Mouse (Mus musculus): Measurements from ENCODE around the gene Zgpat. TPM values are rescaled to one million over a fixed set of nuclear protein-coding genes. Genes with fewer than 3 reads are reported as not detected.

Zgpat gene
- polyA plus RNA-seq, 1 experiment from 2014 or later: 30.1 TPM

DNA sequence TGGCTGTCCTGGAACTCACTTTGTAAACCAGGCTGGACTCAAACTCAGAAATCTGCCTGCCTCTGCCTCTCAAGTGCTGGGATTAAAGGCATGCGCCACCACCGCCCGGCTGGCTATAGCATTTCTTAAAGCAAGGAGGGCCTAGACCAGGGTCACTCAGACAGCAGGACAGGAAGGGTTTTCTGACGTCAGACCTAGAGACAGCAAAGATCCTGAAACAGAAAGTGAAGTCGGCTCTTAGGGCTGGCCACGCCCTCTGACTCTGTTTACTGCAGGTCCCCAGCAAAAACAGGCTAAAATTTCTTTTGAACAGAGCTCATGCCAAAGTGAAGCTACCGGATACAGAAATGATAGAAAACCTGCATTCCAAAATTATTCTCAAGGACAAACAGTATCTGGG lies 44.9 kb downstream of the Zgpat start:
- Histone ChIP-seq H3K27ac (replicated peaks; ENCODE audit: low read depth, low read length) (no peak overlapping the region), H3K9ac (ENCODE audit: low read depth, low read length) (no peak overlapping the region), H3K27me3 (replicated peaks; ENCODE audit: control insufficient read depth, insufficient read depth, low read length) (no peaks in the 10 kb centered on the region), H3K9me3 (ENCODE audit: control insufficient read depth, low read length) (no peaks in the 10 kb centered on the region), H3K36me3 (ENCODE audit: control insufficient read depth, insufficient read depth, low read length) (no peaks in the 10 kb centered on the region), H3K4me2 (ENCODE audit: low read depth, low read length) (no peak overlapping the region), H3K4me1 (ENCODE audit: control insufficient read depth, insufficient read depth, low read length) (no peaks in the 10 kb centered on the region), H3K4me3 (ENCODE audit: low read depth, low read length) (no peak overlapping the region)
- DNase-seq (ENCODE audit: low spot score) (no peak), ATAC-seq (ENCODE audit: low read depth) (no peak)
- WGBS: 79% methylated on average over 7 of the region's 7 CpGs

DNA sequence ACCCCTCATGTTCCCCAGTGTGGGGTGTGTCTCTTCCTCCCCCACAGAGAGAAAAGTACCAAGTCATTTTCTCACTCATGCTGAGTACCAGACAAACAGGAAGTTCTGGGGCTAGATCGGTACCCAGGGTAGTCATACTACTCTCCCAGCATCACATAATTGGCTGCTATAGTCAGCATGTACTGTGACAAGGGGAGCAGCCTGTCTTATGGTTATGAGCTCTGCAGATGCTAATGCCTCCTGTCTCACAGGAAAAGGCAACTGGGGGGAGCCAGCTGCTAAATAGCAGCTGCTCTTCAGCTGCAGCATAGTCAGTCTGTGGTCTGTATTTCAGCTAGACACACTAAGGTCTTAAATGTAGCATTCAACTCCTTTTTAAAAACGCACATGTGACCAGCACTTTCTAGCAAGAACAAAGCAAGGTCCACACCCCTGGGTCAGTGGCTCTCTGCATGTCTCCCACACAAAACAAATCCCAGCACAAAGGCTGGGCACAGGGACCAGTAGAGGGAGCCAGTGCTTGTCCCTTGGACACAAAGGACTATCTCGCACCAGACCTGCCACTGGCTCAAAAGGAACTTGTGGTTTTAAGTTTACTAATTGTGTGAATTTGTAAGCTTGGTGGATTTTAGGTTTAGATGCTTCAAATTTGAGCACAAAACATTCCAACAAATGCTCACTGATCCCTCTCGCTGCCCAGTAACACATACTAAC lies 46.2 kb downstream of the Zgpat start:
- no peaks in the 10 kb centered on the region for H3K27me3 ChIP-seq (replicated peaks; ENCODE audit: control insufficient read depth, insufficient read depth, low read length)
- no peaks in the 10 kb centered on the region for H3K4me1 ChIP-seq (ENCODE audit: control insufficient read depth, insufficient read depth, low read length)
- 34% methylated on average over 4 of the region's 4 CpGs for WGBS
- H3K36me3 ChIP-seq (ENCODE audit: control insufficient read depth, insufficient read depth, low read length): no peaks in the 10 kb centered on the region
- no peak overlapping the region for H3K4me3 ChIP-seq (ENCODE audit: low read depth, low read length)
- H3K9ac ChIP-seq (ENCODE audit: low read depth, low read length): no peak overlapping the region
- H3K4me2 ChIP-seq (ENCODE audit: low read depth, low read length): no peak overlapping the region
- DNase-seq (ENCODE audit: low spot score) (peak; percentile 79), ATAC-seq (ENCODE audit: low read depth) (peak; percentile 75; the same call in 1 of the 2 replicates)
- no peaks in the 10 kb centered on the region for H3K9me3 ChIP-seq (ENCODE audit: control insufficient read depth, low read length)
- no peak overlapping the region for H3K27ac ChIP-seq (replicated peaks; ENCODE audit: low read depth, low read length)

DNA sequence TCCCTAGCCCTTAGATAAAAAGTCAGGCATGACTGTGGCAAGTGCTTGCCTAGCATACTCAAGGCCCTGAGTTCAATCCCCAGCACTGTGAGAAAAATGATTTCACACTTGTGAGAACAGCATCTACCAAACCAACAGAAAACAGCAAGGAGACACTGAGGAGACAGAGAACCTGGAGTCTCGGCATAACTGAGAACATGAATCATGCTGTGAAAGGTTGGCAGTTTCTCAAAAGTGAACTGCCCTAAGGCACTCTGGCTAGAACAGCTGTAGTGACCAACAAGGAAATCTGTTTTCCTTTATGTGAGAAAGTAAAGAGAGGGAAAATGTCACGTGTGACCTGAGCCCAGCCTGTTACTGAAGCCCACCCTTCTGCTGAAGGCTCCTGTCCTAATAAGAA lies 48.4 kb downstream of the Zgpat start:
- 25% methylated on average over 2 of the region's 2 CpGs for WGBS
- H3K27me3 ChIP-seq (replicated peaks; ENCODE audit: control insufficient read depth, insufficient read depth, low read length): no peaks in the 10 kb centered on the region
- no peak overlapping the region for H3K4me2 ChIP-seq (ENCODE audit: low read depth, low read length)
- ATAC-seq (ENCODE audit: low read depth) (no peak), DNase-seq (ENCODE audit: low spot score) (no peak)
- no peak overlapping the region for H3K27ac ChIP-seq (replicated peaks; ENCODE audit: low read depth, low read length)
- H3K4me1 ChIP-seq (ENCODE audit: control insufficient read depth, insufficient read depth, low read length): no peaks in the 10 kb centered on the region
- no peaks in the 10 kb centered on the region for H3K36me3 ChIP-seq (ENCODE audit: control insufficient read depth, insufficient read depth, low read length)
- H3K9me3 ChIP-seq (ENCODE audit: control insufficient read depth, low read length): no peaks in the 10 kb centered on the region
- no peak overlapping the region for H3K4me3 ChIP-seq (ENCODE audit: low read depth, low read length)
- H3K9ac ChIP-seq (ENCODE audit: low read depth, low read length): no peak overlapping the region

DNA sequence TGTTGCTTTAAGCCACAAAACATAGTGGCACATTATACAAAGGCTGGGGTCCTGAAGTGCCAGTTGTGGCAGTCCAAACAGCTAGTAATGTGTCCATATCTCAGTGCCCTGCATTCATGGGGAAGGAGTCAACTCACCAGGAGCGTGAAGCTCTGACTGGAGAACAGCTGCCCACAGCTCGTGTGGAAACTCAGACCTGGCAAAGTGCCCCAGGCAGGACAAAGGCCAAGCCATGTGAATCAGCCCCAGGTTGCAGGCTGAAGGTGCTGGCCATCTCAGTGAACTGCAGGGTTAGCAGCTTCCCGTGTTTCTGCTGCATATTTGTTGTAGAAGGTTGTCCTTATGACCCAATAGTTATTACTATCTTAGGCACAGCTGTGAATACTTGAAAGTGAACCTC lies 51.2 kb downstream of the Zgpat start:
- Histone ChIP-seq H3K27me3 (replicated peaks; ENCODE audit: control insufficient read depth, insufficient read depth, low read length) (no peaks in the 10 kb centered on the region), H3K36me3 (ENCODE audit: control insufficient read depth, insufficient read depth, low read length) (no peaks in the 10 kb centered on the region), H3K4me3 (ENCODE audit: low read depth, low read length) (no peak overlapping the region), H3K27ac (replicated peaks; ENCODE audit: low read depth, low read length) (no peak overlapping the region), H3K4me2 (ENCODE audit: low read depth, low read length) (no peak overlapping the region), H3K9ac (ENCODE audit: low read depth, low read length) (no peak overlapping the region), H3K9me3 (ENCODE audit: control insufficient read depth, low read length) (no peaks in the 10 kb centered on the region), H3K4me1 (ENCODE audit: control insufficient read depth, insufficient read depth, low read length) (no peaks in the 10 kb centered on the region)
- DNase-seq (ENCODE audit: low spot score) (no peak), ATAC-seq (ENCODE audit: low read depth) (no peak)
- 47% methylated on average over 3 of the region's 3 CpGs for WGBS

DNA sequence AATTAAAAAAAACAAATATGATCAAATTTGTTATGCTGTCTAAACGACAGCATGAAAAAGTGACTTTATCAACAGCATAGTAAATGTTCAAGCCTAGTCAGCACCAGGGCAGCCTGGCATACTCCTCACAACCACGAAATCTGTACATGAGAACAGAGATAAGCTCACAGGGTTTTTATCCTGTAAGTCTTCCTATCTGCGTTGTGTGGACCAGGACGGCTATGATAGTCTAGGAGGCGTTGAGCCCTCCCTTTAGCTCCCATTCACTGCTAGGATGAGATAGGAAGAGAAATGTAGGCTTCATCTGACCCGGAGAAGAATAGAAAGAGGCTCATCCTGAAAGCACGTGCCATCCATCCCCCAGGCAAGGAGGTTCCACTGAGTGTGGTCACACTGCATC lies 54.6 kb downstream of the Zgpat start:
- H3K4me3 ChIP-seq (ENCODE audit: low read depth, low read length): no peak overlapping the region
- H3K27me3 ChIP-seq (replicated peaks; ENCODE audit: control insufficient read depth, insufficient read depth, low read length): no peaks in the 10 kb centered on the region
- H3K4me2 ChIP-seq (ENCODE audit: low read depth, low read length): no peak overlapping the region
- ATAC-seq (ENCODE audit: low read depth) (no peak), DNase-seq (ENCODE audit: low spot score) (no peak)
- H3K4me1 ChIP-seq (ENCODE audit: control insufficient read depth, insufficient read depth, low read length): no peaks in the 10 kb centered on the region
- no peaks in the 10 kb centered on the region for H3K9me3 ChIP-seq (ENCODE audit: control insufficient read depth, low read length)
- H3K36me3 ChIP-seq (ENCODE audit: control insufficient read depth, insufficient read depth, low read length): no peaks in the 10 kb centered on the region
- no peak overlapping the region for H3K27ac ChIP-seq (replicated peaks; ENCODE audit: low read depth, low read length)
- 75% methylated on average over 7 of the region's 7 CpGs for WGBS
- H3K9ac ChIP-seq (ENCODE audit: low read depth, low read length): no peak overlapping the region

DNA sequence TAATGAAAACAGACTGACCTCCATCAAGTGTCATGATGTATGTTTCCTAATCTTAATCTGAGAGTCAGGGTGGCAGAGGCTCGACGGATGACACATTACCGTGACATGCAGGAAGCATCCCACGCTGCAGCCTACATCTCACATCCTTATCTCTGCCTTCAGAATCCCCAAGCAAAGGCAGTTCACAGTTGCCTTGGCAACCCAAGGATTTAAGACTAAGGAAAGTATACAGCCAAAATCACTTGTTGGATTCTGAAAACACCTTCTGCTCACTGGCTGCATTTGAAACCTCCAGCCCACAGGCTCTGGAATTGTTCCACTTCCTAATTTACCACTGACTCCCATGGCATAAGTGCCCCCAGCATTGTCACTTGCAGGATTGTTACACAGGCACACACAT lies 55.7 kb downstream of the Zgpat start:
- H3K27me3 ChIP-seq (replicated peaks; ENCODE audit: control insufficient read depth, insufficient read depth, low read length): no peaks in the 10 kb centered on the region
- no peaks in the 10 kb centered on the region for H3K4me1 ChIP-seq (ENCODE audit: control insufficient read depth, insufficient read depth, low read length)
- no peak overlapping the region for H3K27ac ChIP-seq (replicated peaks; ENCODE audit: low read depth, low read length)
- no peaks in the 10 kb centered on the region for H3K36me3 ChIP-seq (ENCODE audit: control insufficient read depth, insufficient read depth, low read length)
- H3K4me3 ChIP-seq (ENCODE audit: low read depth, low read length): no peak overlapping the region
- no peaks in the 10 kb centered on the region for H3K9me3 ChIP-seq (ENCODE audit: control insufficient read depth, low read length)
- ATAC-seq (ENCODE audit: low read depth): no peak
- DNase-seq (ENCODE audit: low spot score): no peak
- whole genome bisulfite sequencing: 81% methylated on average over 4 of the region's 4 CpGs
- H3K4me2 ChIP-seq (ENCODE audit: low read depth, low read length): no peak overlapping the region
- no peak overlapping the region for H3K9ac ChIP-seq (ENCODE audit: low read depth, low read length)

DNA sequence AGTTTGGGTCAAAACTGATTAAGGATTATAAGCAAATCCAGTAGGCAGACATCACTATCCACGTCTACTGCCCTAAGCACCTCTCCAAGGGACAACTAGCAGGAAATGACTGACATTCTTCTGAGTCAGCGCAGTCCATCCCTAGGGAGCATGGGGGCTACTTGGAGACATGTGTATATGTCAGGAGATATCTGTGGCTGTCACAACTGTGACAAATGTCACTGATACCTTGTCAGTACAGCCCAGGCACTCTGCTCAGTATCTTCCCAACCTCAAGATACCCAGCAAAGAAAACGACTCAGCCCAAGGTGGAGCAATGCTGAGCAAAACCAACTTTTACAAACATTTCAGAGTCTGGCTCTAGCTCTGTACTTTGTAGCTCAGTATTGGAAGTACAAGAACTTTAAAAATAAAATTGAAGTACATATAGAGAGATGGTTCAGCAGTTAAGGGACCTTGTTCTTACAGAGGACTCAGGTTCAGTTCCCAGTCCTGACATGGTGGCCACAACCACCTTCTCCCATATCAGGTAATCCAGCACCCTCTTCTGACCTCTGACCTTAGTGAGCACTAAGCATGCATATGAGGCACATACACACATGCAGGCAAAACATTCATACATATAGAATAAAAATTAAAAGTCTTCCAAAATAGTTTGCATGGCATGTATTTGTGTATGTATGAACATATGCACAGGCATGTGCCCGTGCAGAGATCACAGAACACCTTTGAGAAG lies 56.3 kb downstream of the Zgpat start:
- WGBS: 66% methylated on average over 4 of the region's 4 CpGs

DNA sequence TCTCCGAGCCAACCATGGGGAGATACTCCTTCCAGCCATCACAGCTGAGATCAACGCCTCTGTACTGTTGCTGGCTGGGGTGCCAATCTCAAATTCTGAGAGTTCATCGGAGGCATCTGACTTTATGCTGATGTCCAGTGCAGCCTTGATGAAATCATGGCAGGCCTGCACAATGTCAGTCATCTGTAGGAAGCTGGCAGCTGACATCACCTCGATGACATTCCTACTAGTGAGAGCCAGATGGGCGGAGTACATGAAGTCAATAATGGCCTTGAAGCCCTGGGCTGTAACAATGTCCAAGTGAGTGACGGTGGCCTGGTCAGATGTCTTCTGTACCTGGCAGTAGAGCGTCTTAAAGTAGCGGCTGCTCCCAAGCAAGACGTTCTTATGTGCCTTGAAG lies 59.1 kb downstream of the Zgpat start:
- whole genome bisulfite sequencing: 93% methylated on average over 9 of the region's 9 CpGs
- ATAC-seq (ENCODE audit: low read depth) (no peak), DNase-seq (ENCODE audit: low spot score) (no peak)
- no peaks in the 10 kb centered on the region for H3K9me3 ChIP-seq (ENCODE audit: control insufficient read depth, low read length)
- H3K27me3 ChIP-seq (replicated peaks; ENCODE audit: control insufficient read depth, insufficient read depth, low read length): no peaks in the 10 kb centered on the region
- H3K27ac ChIP-seq (replicated peaks; ENCODE audit: low read depth, low read length): no peak overlapping the region
- H3K36me3 ChIP-seq (ENCODE audit: control insufficient read depth, insufficient read depth, low read length): no peaks in the 10 kb centered on the region
- H3K4me3 ChIP-seq (ENCODE audit: low read depth, low read length): no peak overlapping the region
- H3K4me2 ChIP-seq (ENCODE audit: low read depth, low read length): no peak overlapping the region
- H3K4me1 ChIP-seq (ENCODE audit: control insufficient read depth, insufficient read depth, low read length): no peaks in the 10 kb centered on the region
- H3K9ac ChIP-seq (ENCODE audit: low read depth, low read length): no peak overlapping the region

More for the DNA sequence above, 56.3 kb downstream of the Zgpat start:
- DNase-seq (ENCODE audit: low spot score) (no peak), ATAC-seq (ENCODE audit: low read depth) (no peak)
- Histone ChIP-seq H3K36me3 (ENCODE audit: control insufficient read depth, insufficient read depth, low read length) (no peaks in the 10 kb centered on the region), H3K4me2 (ENCODE audit: low read depth, low read length) (no peak overlapping the region), H3K9me3 (ENCODE audit: control insufficient read depth, low read length) (no peaks in the 10 kb centered on the region), H3K9ac (ENCODE audit: low read depth, low read length) (no peak overlapping the region), H3K27me3 (replicated peaks; ENCODE audit: control insufficient read depth, insufficient read depth, low read length) (no peaks in the 10 kb centered on the region), H3K4me3 (ENCODE audit: low read depth, low read length) (no peak overlapping the region), H3K4me1 (ENCODE audit: control insufficient read depth, insufficient read depth, low read length) (no peaks in the 10 kb centered on the region), H3K27ac (replicated peaks; ENCODE audit: low read depth, low read length) (no peak overlapping the region)

Measured in embryonic facial prominence, embryonic 14.5 days (tissue).